ENCODE assay signal across 11 mouse cellular contexts in genomic region chrX:93602214-93602613, GRCm38 (mm10).
"Had no signal": no experiment of that assay in that cellular context is flagged by ENCODE, and none has a peak within 500 bp of the region (broad histone marks: within the 10 kb centered on the region; RNA-seq: fewer than 3 reads in every experiment).

No protein-coding gene starts in this region.

- ATAC-seq: liver, postnatal 0 days; lung, postnatal 0 days; midbrain, embryonic 13.5 days; midbrain, embryonic 16.5 days had no signal

- DNase-seq: liver, postnatal 0 days; lung, adult 2 months; lung, postnatal 14 days; lung, postnatal 36 days; right cerebral cortex, postnatal 14 days; thymus, adult 2 months; thymus, postnatal 25 days; thymus, postnatal 4 days had no signal
